Mouse (Mus musculus): Measurements from ENCODE around the gene Rab38. TPM values are rescaled to one million over a fixed set of nuclear protein-coding genes. Genes with fewer than 3 reads are reported as not detected.

Gene Rab38
- polyA plus RNA-seq, 1 experiment, result 0.47 TPM

DNA sequence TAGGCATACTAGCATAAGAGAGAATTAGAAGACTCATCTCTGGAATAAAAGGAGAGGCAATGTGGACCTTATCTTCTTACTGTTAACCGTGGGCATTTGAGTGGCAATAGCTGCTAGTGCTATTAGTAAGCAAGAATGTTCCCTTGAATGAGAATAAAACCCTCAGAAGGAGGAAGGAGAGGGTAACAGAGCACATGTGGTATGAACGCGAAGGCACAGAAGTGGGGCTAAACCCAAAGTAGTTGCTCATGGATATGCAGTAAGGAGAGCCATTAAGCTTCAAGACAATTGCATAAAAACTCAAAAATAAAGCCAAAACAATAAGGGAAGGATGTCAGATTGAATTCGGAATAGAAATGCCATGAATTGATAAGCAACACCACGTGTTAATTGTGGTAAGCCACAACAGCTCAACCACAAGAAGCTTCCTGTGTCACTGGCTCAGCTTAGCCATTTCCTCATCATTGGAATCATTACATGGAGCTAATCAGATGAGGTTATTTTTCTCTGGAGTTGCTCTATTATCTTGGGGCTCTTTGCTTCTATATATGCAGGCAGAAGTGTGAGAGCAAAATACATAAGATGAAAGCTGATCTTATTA is 72.2 kb downstream of the Rab38 start:
- H3K4me1 ChIP-seq (ENCODE audit: control insufficient read depth, insufficient read depth, low read length), result no peaks in the 10 kb centered on the region
- TF ChIP-seq CTCF (IDR thresholded peaks at IDR 0.05; ENCODE audit: low read depth, low read length) (no peak), POLR2A (IDR thresholded peaks at IDR 0.05; ENCODE audit: borderline replicate concordance, low read depth, low read length) (no peak)
- H3K27ac ChIP-seq (ENCODE audit: insufficient read depth, low read depth, low read length), result no peak overlapping the region
- H3K4me3 ChIP-seq (ENCODE audit: insufficient read depth, low read length), result no peak overlapping the region

DNA sequence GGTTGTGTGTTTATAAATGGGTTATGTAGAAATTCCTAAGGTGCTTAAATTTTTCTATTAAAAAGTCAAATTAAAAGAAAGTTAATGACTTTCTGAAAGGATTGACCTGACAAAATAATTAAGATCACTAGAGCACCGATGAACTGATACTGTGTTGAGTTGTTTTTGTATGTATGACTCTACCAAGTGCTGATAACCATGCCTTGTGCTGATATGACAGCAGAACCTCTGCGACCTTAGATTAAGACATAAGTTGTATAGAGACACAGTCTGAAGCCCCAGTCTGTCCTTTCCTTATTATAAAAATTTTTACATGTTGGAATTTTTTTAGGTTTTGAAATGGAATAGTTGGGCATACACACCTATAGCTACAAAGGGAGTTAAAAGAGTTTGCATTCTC is 79.7 kb downstream of the Rab38 start:
- Histone ChIP-seq H3K4me3 (ENCODE audit: insufficient read depth, low read length) (no peak overlapping the region), H3K4me1 (ENCODE audit: control insufficient read depth, insufficient read depth, low read length) (no peaks in the 10 kb centered on the region), H3K27ac (ENCODE audit: insufficient read depth, low read depth, low read length) (no peak overlapping the region)
- no peak for TF ChIP-seq POLR2A (IDR thresholded peaks at IDR 0.05; ENCODE audit: borderline replicate concordance, low read depth, low read length)
- TF ChIP-seq CTCF (IDR thresholded peaks at IDR 0.05; ENCODE audit: low read depth, low read length), result no peak

DNA sequence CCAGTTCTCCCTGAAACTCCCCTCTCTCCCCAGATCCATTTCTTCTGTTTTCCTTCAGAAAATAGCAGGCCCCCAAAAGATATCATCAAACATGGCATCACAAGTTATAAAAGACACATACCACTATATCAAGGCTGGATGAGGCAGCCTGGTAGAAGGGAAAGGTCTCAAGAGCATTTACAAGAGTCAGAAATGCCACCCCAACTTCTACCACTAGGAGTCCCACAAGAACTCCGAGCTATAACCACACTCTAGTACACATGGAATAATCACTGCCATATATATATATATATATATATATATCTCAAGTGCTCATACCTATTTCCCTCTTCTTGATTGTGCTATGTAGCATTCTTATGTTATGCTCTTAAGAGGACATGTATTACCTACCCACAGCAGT is 92.4 kb downstream of the Rab38 start:
- no peak for TF ChIP-seq POLR2A (IDR thresholded peaks at IDR 0.05; ENCODE audit: borderline replicate concordance, low read depth, low read length)
- TF ChIP-seq CTCF (IDR thresholded peaks at IDR 0.05; ENCODE audit: low read depth, low read length), result no peak
- H3K27ac ChIP-seq (ENCODE audit: insufficient read depth, low read depth, low read length), result no peak overlapping the region
- H3K4me3 ChIP-seq (ENCODE audit: insufficient read depth, low read length), result no peak overlapping the region
- no peaks in the 10 kb centered on the region for H3K4me1 ChIP-seq (ENCODE audit: control insufficient read depth, insufficient read depth, low read length)

DNA sequence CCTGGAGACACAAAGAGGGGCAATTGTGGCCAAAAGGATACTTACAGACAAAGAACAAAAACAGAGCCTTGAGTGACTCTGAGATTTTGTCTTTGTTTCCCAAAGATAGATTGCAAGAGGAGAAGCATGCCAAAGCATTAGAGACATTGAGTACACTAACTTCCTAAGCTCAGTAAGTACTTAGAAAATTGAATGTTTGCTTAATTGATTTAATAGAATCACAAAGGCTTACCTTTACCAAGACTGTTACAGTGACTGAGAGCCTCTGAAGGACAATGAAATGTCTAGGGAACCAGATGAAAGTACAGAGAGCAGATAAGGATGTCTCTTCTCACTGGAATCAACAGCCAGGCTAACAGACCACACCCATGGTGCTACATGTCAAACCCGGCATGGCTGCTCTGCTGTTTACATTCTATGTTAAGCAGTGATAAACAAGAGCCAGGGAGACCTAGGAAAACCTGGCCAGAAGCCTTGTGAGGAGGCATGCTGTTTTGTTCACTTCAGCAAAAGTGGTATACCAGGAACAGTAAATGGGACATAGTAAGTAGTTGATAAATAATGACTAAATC is 97.1 kb downstream of the Rab38 start:
- no peaks in the 10 kb centered on the region for H3K4me1 ChIP-seq (ENCODE audit: control insufficient read depth, insufficient read depth, low read length)
- TF ChIP-seq CTCF (IDR thresholded peaks at IDR 0.05; ENCODE audit: low read depth, low read length) (no peak), POLR2A (IDR thresholded peaks at IDR 0.05; ENCODE audit: borderline replicate concordance, low read depth, low read length) (no peak)
- no peak overlapping the region for H3K27ac ChIP-seq (ENCODE audit: insufficient read depth, low read depth, low read length)
- no peak overlapping the region for H3K4me3 ChIP-seq (ENCODE audit: insufficient read depth, low read length)

DNA sequence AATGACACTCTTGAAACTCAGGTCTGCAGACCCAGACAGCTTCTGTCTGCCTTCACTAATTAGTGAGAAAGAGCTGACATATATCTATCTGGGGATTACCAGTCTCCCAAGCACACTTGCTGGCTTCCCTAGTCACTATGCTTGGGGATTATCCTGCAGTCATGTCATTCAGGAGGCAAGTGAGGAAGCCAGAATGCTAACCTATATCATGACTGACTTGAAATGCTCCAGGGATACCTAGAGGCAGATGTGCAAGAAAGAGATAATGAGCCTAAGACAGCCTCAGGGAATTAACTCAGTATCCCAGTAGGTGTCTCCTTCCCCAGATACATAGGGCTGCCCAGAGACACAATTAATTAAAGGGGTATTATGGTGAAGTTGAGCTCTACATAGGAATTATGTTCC is 106.1 kb downstream of the Rab38 start:
- no peak for TF ChIP-seq CTCF (IDR thresholded peaks at IDR 0.05; ENCODE audit: low read depth, low read length)
- TF ChIP-seq POLR2A (IDR thresholded peaks at IDR 0.05; ENCODE audit: borderline replicate concordance, low read depth, low read length), result no peak
- Histone ChIP-seq H3K4me3 (ENCODE audit: insufficient read depth, low read length) (no peak overlapping the region), H3K4me1 (ENCODE audit: control insufficient read depth, insufficient read depth, low read length) (no peaks in the 10 kb centered on the region), H3K27ac (ENCODE audit: insufficient read depth, low read depth, low read length) (no peak overlapping the region)

DNA sequence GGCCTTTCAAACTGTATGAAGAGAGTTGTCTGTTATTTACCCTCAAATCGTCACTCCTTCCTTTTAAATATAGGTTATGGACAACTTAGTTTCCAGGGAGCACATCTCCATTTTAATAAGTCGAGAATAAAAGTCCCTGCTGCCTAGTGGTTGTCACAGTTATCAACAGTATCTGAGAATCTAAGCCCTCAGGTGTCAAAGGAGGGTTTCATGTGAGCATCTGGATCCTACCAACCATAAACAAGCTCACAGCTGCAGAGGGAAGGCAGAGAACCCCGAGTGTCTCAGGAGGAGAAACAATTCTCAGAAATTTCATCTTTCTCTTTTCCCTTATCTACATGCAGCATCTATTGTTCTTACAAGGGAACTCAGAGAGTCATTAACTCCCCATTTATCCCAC is 106.7 kb downstream of the Rab38 start:
- TF ChIP-seq CTCF (IDR thresholded peaks at IDR 0.05; ENCODE audit: low read depth, low read length), result no peak
- TF ChIP-seq POLR2A (IDR thresholded peaks at IDR 0.05; ENCODE audit: borderline replicate concordance, low read depth, low read length), result no peak
- no peaks in the 10 kb centered on the region for H3K4me1 ChIP-seq (ENCODE audit: control insufficient read depth, insufficient read depth, low read length)
- no peak overlapping the region for H3K4me3 ChIP-seq (ENCODE audit: insufficient read depth, low read length)
- H3K27ac ChIP-seq (ENCODE audit: insufficient read depth, low read depth, low read length), result no peak overlapping the region

Other genes with a start within 250 kb of the Rab38 start
- 423 and 505 TPM in 2 replicates for gene Ctsc, start 152.2 kb upstream of the Rab38 start, polyA plus RNA-seq (2012; ENCODE audit: insufficient read depth, insufficient read length, missing spikeins)

Data from bone marrow macrophage, adult 2 months (primary cell).